Mouse (Mus musculus) hindbrain, embryonic 14.5 days (tissue): ENCODE measurements around the gene Ppp4c. TPM values are rescaled to one million over a fixed set of nuclear protein-coding genes. Genes with fewer than 3 reads are reported as not detected.

Source experiments
- ATAC-seq: fragments of 200-750 bp; cut with Nextera tagmentation; 2 replicates; pipeline ENCODE4 v1.8.0; 2017; ENCODE audit warnings: moderate number of reproducible peaks, mild to moderate bottlenecking, moderate TSS enrichment, moderate library complexity; ENCODE audit not compliant: low FRiP score
- DNase-seq: peaks from one replicate; pipeline ENCODE4 v3.0.0-alpha.2; 2015; ENCODE audit warnings: low spot score
- H3K27ac ChIP-seq: fragments of 300-500 bp; sonication (generic); 2 replicates; pipeline ENCODE4 v1.5.1; 2014; ENCODE audit warnings: mild to moderate bottlenecking, moderate library complexity
- H3K27me3 ChIP-seq: fragments of 300-500 bp; sonication (generic); 2 replicates; pipeline ENCODE4 v1.6.1; 2014; ENCODE audit warnings: mild to moderate bottlenecking, low read length, mixed read lengths; ENCODE audit not compliant: control insufficient read depth, insufficient read depth
- H3K36me3 ChIP-seq: fragments of 300-500 bp; sonication (generic); replicated peaks from 2 replicates; pipeline ENCODE4 v1.6.1; 2014; ENCODE audit not compliant: control insufficient read depth, insufficient read depth
- H3K4me1 ChIP-seq: fragments of 300-500 bp; sonication (generic); replicated peaks from 2 replicates; pipeline ENCODE4 v1.6.1; 2014; ENCODE audit warnings: antibody characterized with exemption, low read length, mixed read lengths; ENCODE audit not compliant: control insufficient read depth, insufficient read depth
- H3K4me2 ChIP-seq: fragments of 300-500 bp; sonication (generic); replicated peaks from 2 replicates; pipeline ENCODE4 v1.6.1; 2014; ENCODE audit warnings: mild to moderate bottlenecking, moderate library complexity
- H3K4me3 ChIP-seq: fragments of 300-500 bp; sonication (generic); replicated peaks from 2 replicates; pipeline ENCODE4 v1.5.1; 2014; ENCODE audit warnings: mild to moderate bottlenecking, low read length
- H3K9ac ChIP-seq: fragments of 300-500 bp; sonication (generic); 2 replicates; pipeline ENCODE4 v1.6.1; 2014
- H3K9me3 ChIP-seq: fragments of 300-500 bp; sonication (generic); 2 replicates; pipeline ENCODE4 v1.6.1; 2016; ENCODE audit warnings: low read length; ENCODE audit not compliant: control insufficient read depth
- WGBS: fragments of 180-500 bp; shearing (Covaris S2); extraction: QIAGEN DNeasy Blood & Tissue Kit; methylation state at CpG from one replicate; pipeline ENCODE4 v1.1.7; 2014; 5-methylcytosine and 5-hydroxymethylcytosine counted together
- polyA plus RNA-seq: library from polyadenylated mRNA; unstranded; fragments of >200 nt; fragmentation: Nextera tagmentation; extraction: Ambion mirVana; gene quantifications from 2 replicates; pipeline ENCODE4 v1.2.1, GENCODE M21; 2014

Gene Ppp4c
- polyA plus RNA-seq, 1 experiment from 2014 or later = 182 TPM

GRCm38 (mm10) chr7:126806956-126807355 lies 14.7 kb upstream of the Ppp4c start:
- no peak for DNase-seq
- 87% methylated on average over 6 of the region's 6 CpGs for WGBS

DNA sequence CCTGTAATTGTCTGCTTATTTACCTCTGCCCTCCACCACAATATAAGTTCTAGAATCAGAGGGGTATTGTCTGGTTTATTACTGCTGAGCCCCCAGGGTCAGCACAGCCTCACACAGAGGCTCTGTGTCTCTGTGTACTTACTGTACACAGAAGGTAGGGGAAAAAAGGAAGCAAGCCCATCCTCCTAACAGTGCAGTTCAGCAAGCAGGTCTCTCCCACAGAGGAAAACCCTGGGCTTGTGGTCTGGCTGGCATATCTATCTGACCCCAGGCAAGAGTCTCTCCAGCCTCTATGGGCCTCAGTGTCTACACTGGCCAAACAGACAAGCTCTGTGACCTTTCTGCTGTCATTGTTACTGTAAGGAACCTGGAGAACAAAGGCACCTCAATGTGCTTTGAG lies 11.5 kb upstream of the Ppp4c start:
- H3K4me3 ChIP-seq = no peak overlapping the region
- no peak overlapping the region for H3K9ac ChIP-seq
- no peak overlapping the region for H3K27ac ChIP-seq
- no peak for DNase-seq
- no peaks in the 10 kb centered on the region for H3K27me3 ChIP-seq
- H3K4me1 ChIP-seq = peaks cover 15% of the 10 kb centered on the region
- no peak for ATAC-seq
- no peaks in the 10 kb centered on the region for H3K9me3 ChIP-seq
- H3K4me2 ChIP-seq = no peak overlapping the region
- peaks cover 9% of the 10 kb centered on the region; the same call in 1 of the 2 replicates for H3K36me3 ChIP-seq

More at GRCm38 (mm10) chr7:126806956-126807355, 14.7 kb upstream of the Ppp4c start:
- Histone ChIP-seq H3K4me1 (peaks cover 9% of the 10 kb centered on the region), H3K9ac (no peak overlapping the region), H3K27me3 (no peaks in the 10 kb centered on the region), H3K27ac (no peak overlapping the region), H3K36me3 (peaks cover 9% of the 10 kb centered on the region; the same call in 1 of the 2 replicates), H3K4me3 (no peak overlapping the region), H3K9me3 (no peaks in the 10 kb centered on the region), H3K4me2 (no peak overlapping the region)
- ATAC-seq = no peak

DNA sequence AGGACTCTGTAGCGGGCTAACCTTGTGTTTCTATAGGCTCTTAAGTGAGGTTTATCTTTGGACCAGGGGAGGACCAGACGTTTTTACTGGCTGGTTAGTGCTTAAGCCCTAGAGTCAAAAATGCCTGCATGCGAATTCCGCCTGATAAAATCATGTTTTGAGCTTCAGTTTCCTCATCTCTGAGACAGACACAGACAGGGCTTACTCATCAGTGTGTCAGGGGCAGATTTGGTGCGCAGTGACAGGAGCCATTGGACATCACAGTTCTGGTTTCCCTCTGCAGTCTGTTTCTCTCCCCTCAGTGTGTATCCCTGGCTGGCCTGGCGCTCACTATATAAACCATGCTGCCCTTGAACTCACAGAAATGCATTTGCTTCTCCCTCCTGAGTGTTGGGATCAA lies 10.9 kb upstream of the Ppp4c start:
- ATAC-seq (no peak), DNase-seq (no peak)
- Histone ChIP-seq H3K4me2 (no peak overlapping the region), H3K4me3 (no peak overlapping the region), H3K9ac (no peak overlapping the region; the same call in 1 of the 2 replicates), H3K27me3 (no peaks in the 10 kb centered on the region), H3K27ac (no peak overlapping the region), H3K4me1 (peaks cover 10% of the 10 kb centered on the region), H3K9me3 (no peaks in the 10 kb centered on the region), H3K36me3 (peaks cover 9% of the 10 kb centered on the region; the same call in 1 of the 2 replicates)
- WGBS = 93% methylated on average over 6 of the region's 6 CpGs

DNA sequence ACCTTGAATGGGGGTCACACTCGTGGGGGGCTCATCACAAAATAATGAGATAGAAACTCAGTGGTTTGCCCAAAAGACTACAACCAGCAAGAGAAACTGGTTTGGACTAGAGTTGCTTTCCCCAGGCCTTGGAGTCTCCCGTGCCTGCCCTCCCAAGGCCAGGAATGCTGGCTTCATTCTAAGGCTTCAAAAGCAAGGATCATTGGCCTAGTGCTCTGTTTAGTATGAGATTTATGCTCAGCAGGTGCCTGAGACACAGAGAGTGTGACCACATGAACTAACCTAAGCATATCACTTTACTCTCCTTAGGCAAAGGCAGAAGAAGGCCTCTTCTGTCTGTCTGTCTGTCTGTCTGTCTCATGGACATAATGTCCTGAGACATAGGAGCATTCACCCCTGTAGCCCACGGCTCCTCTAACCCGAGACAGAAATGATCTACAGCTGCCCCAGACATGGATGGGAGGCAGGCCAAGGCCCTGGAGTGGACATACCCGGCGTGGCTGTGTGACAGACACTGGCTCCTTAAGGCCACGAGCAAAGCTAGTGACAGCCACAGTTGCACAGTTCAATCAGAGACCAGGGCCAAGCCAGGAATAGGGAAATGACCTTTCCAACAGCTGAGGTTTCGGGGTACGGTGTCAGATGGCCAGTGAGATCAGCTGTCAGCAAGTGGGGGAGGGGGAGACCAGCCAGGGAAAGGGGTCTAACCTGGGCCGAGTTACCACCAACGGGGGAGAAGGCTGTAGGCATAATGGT lies 10.0 kb upstream of the Ppp4c start:
- Histone ChIP-seq H3K9ac (no peak overlapping the region), H3K27me3 (no peaks in the 10 kb centered on the region), H3K4me2 (no peak overlapping the region), H3K4me1 (peaks cover 13% of the 10 kb centered on the region), H3K9me3 (no peaks in the 10 kb centered on the region), H3K27ac (no peak overlapping the region), H3K4me3 (no peak overlapping the region), H3K36me3 (peaks cover 10% of the 10 kb centered on the region; the same call in 1 of the 2 replicates)
- ATAC-seq = no peak
- DNase-seq = no peak
- 84% methylated on average over 11 of the region's 11 CpGs for WGBS

DNA sequence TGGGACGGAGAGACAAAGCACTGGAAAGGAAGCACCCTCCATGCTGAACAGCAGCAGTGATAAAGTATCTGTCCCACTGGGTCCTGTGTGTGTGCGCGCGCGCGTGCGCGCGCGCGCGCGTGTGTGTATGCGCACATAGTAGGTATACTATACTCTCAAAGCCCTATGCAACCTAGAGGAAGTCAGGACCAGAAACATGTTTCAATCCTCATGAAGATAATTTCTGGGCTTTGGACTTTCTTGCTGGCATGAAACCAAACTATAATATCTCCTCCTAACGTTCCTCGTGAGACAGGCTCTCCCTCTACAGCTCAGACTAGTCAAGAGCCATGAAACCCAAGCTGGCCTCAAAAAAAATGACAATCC lies 8.7 kb upstream of the Ppp4c start:
- Histone ChIP-seq H3K36me3 (peaks cover 23% of the 10 kb centered on the region), H3K9ac (no peak overlapping the region)

GRCm38 (mm10) chr7:126800269-126801056 lies 8.2 kb upstream of the Ppp4c start:
- no peaks in the 10 kb centered on the region for H3K9me3 ChIP-seq
- no peaks in the 10 kb centered on the region for H3K27me3 ChIP-seq
- peak overlapping the region; percentile 81 for H3K4me3 ChIP-seq
- no peak for DNase-seq
- peaks cover 27% of the 10 kb centered on the region for H3K36me3 ChIP-seq
- H3K27ac ChIP-seq = peak overlapping the region; percentile 93
- peak overlapping the region; percentile 72 for H3K4me2 ChIP-seq
- peaks cover 20% of the 10 kb centered on the region for H3K4me1 ChIP-seq
- peak overlapping the region; percentile 77 for H3K9ac ChIP-seq
- WGBS = 48% methylated on average over 5 of the region's 5 CpGs
- ATAC-seq = no peak

More for the DNA sequence above, 8.7 kb upstream of the Ppp4c start:
- no peaks in the 10 kb centered on the region for H3K27me3 ChIP-seq
- 94% methylated on average over 16 of the region's 16 CpGs for WGBS
- peaks cover 20% of the 10 kb centered on the region for H3K4me1 ChIP-seq
- DNase-seq (no peak), ATAC-seq (no peak)
- no peak overlapping the region for H3K4me3 ChIP-seq
- 0 out of 2 replicates have a peak overlapping the region, but pooled peaks have one; percentile 72 for H3K4me2 ChIP-seq
- no peaks in the 10 kb centered on the region for H3K9me3 ChIP-seq
- no peak overlapping the region for H3K27ac ChIP-seq

GRCm38 (mm10) chr7:126799468-126800268 lies 7.4 kb upstream of the Ppp4c start:
- Histone ChIP-seq H3K36me3 (peaks cover 32% of the 10 kb centered on the region), H3K27me3 (no peaks in the 10 kb centered on the region), H3K9ac (peak overlapping the region; percentile 77), H3K4me2 (peak overlapping the region; percentile 72), H3K9me3 (no peaks in the 10 kb centered on the region), H3K27ac (peak overlapping the region; percentile 93), H3K4me3 (peak overlapping the region; percentile 81), H3K4me1 (peaks cover 20% of the 10 kb centered on the region)
- 1% methylated on average over 38 of the region's 38 CpGs for WGBS
- ATAC-seq (peak; percentile 92), DNase-seq (peak; percentile 85)

GRCm38 (mm10) chr7:126799050-126799467 lies 6.8 kb upstream of the Ppp4c start:
- peak overlapping the region; percentile 93 for H3K27ac ChIP-seq
- H3K27me3 ChIP-seq = no peaks in the 10 kb centered on the region
- peaks cover 20% of the 10 kb centered on the region for H3K4me1 ChIP-seq
- peak overlapping the region; percentile 81 for H3K4me3 ChIP-seq
- no peaks in the 10 kb centered on the region for H3K9me3 ChIP-seq
- peak overlapping the region; percentile 93 for H3K9ac ChIP-seq
- peaks cover 37% of the 10 kb centered on the region for H3K36me3 ChIP-seq
- WGBS = 0% methylated on average over 34 of the region's 36 CpGs
- peak overlapping the region; percentile 72 for H3K4me2 ChIP-seq
- DNase-seq (peak; percentile 92), ATAC-seq (peak; percentile 97)
